Mouse (Mus musculus): Measurements from ENCODE around the gene Ivl.

DNA sequence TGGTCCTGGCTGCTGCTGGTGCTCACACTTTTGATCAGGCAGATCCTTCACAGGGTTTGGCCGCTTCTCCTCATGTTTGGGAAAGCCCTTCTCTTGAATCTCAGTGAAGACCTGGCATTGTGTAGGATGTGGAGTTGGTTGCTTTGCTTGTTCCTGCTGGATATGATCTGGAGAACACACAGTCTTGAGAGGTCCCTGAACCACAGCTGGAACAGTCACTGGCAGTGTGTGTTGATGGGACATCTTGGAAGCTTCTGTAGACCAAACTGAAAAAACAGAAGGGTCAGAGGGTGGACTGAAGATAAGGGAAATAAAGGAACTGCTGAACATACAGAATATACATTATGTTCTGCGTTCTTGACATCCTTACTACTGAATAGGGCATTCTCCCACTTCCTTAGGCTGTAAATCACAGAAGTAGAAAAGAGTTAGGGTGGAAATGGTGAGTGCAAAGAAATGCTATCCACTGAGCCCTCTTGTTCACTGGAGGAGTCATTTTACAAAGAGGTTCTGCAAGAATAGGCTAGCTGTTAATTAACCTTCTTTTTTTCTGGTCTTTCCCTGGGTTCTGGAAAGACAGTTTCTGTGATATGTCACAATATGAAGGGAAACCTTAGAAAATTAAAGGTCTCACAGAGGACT, 900 bp downstream of the Ivl start:
- TF ChIP-seq GATA1 (IDR thresholded peaks at IDR 0.05; ENCODE audit: borderline replicate concordance, low read length) (no peak), FLI1 (IDR thresholded peaks at IDR 0.05; ENCODE audit: low read length) (no peak)
